Mouse (Mus musculus): Measurements from ENCODE around the gene Olfr486. TPM values are rescaled to one million over a fixed set of nuclear protein-coding genes. Genes with fewer than 3 reads are reported as not detected.
"Not testable (repeated sequence)": the region's sequence is repeated elsewhere in the genome, so short reads cannot be mapped to it uniquely, and the experiment has no call there.

Gene Olfr486
- polyA plus RNA-seq (2012; rRNA removed), result not detected in 2 replicates

DNA sequence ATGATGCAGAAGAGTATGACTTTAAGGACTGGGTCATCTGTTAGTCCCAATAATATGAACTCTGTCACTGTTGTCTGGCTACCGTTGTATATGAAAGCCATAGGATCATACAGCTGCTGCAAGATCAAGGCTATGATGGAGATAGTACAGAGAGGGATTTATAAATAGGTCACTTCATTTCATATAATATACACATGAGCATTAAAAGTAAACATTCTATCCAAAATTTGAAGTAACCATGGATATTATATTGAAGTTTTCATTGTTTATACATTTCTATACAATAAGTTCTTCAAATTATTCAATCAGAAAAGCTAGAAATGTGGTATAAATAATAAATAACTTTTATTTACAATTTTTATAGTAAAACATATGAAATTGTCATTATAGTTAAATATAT is at the start of gene Olfr486:
Gene Olfr486 (minus strand): TSS at position 101 of the 400 bp plus-strand sequence.
- H3K4me3 ChIP-seq (ENCODE audit: control insufficient read depth, insufficient read depth, low read length); H3K36me3 ChIP-seq (ENCODE audit: control insufficient read depth, insufficient read depth, low read length); H3K27me3 ChIP-seq (ENCODE audit: control insufficient read depth, insufficient read depth, low read length); DNase-seq; H3K27ac ChIP-seq (ENCODE audit: control insufficient read depth, insufficient read depth, low read length); H3K4me1 ChIP-seq (replicated peaks; ENCODE audit: control insufficient read depth, insufficient read depth, low read length): not testable (repeated sequence)
- 94% methylated on average over 1 of the region's 1 CpGs for WGBS

DNA sequence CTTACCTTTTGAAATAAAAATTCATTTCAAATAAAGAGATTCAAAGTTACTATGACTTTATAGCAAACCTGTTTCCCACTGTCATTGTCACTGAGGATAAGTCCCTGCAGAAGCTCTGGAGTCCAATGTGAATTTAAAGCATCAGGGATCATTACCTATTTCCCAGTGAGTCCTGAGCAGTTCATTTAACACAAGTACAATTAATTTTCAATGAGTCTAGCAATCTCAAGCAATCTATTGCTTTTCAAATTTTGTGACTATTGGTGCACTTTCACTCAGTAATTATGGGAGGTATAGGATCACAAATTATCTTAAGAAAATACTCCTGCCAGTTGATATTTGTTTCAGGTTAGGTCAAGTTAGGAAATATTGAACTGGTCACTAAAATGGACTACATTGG is 42.0 kb upstream of the Olfr486 start, which contains the start of gene Olfr487:
Gene Olfr487 (minus strand): TSS at position 101 of the 400 bp plus-strand sequence.
- H3K4me1 ChIP-seq (replicated peaks; ENCODE audit: control insufficient read depth, insufficient read depth, low read length); H3K27ac ChIP-seq (ENCODE audit: control insufficient read depth, insufficient read depth, low read length); H3K27me3 ChIP-seq (ENCODE audit: control insufficient read depth, insufficient read depth, low read length); H3K36me3 ChIP-seq (ENCODE audit: control insufficient read depth, insufficient read depth, low read length); H3K4me3 ChIP-seq (ENCODE audit: control insufficient read depth, insufficient read depth, low read length); DNase-seq: not testable (repeated sequence)

DNA sequence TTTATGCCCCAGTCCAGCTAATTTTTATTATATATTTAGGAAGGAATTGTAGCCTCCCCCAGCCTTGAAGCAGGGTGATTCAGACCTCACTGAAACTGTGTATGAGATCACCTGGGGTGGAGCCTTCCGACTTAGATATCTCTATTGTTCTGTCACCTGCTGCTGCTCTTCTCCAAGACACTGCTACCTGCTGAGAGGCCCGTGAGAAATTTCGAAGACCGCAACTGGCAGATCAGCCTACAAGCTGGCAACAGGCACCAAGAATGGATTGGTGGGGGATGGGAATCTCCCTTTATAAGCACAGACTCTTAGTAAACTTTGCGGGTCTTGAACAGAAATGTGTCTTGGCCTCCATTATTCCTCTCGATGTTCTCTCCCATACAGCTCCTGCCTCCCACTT is 24.4 kb upstream of the Olfr486 start:
- no peak for TF ChIP-seq POLR2A (IDR thresholded peaks at IDR 0.05; ENCODE audit: control insufficient read depth, extremely low read depth, insufficient read depth, low read length, poor library complexity)
- TF ChIP-seq CTCF (IDR thresholded peaks at IDR 0.05; ENCODE audit: borderline replicate concordance, control insufficient read depth, extremely low read depth, insufficient read depth, low read length, poor library complexity), result no peak
- no peaks in the 10 kb centered on the region for H3K36me3 ChIP-seq (ENCODE audit: control insufficient read depth, insufficient read depth, low read length)
- H3K27me3 ChIP-seq (ENCODE audit: control insufficient read depth, insufficient read depth, low read length), result no peaks in the 10 kb centered on the region
- WGBS, result 82% methylated on average over 6 of the region's 6 CpGs
- H3K27ac ChIP-seq (ENCODE audit: control insufficient read depth, insufficient read depth, low read length), result no peak overlapping the region
- no peak for DNase-seq
- no peak overlapping the region for H3K4me3 ChIP-seq (ENCODE audit: control insufficient read depth, insufficient read depth, low read length)
- H3K4me1 ChIP-seq (replicated peaks; ENCODE audit: control insufficient read depth, insufficient read depth, low read length), result no peaks in the 10 kb centered on the region

DNA sequence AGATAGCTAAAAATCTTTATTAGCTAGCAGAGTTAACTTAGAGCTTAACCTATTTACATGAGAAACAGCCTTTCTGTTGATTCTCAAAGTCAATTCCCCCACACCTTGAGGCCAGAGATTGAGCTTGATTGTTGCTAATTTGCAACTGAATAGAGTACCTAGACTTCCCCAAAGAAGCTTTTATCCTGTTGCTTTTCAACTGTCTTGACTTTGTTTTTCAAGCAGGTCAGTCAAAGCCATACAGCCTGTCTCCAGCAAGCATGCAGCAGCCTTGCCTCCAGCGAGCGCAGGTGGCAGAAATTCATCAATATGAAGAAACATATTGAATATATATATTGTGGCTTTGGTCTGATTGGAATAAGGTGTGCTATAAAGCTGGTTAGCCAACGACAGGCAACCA is 23.8 kb upstream of the Olfr486 start:
- not testable (repeated sequence) for H3K27me3 ChIP-seq (ENCODE audit: control insufficient read depth, insufficient read depth, low read length); DNase-seq; H3K27ac ChIP-seq (ENCODE audit: control insufficient read depth, insufficient read depth, low read length); H3K36me3 ChIP-seq (ENCODE audit: control insufficient read depth, insufficient read depth, low read length); H3K4me3 ChIP-seq (ENCODE audit: control insufficient read depth, insufficient read depth, low read length); H3K4me1 ChIP-seq (replicated peaks; ENCODE audit: control insufficient read depth, insufficient read depth, low read length)
- WGBS, result 69% methylated on average over 3 of the region's 3 CpGs

DNA sequence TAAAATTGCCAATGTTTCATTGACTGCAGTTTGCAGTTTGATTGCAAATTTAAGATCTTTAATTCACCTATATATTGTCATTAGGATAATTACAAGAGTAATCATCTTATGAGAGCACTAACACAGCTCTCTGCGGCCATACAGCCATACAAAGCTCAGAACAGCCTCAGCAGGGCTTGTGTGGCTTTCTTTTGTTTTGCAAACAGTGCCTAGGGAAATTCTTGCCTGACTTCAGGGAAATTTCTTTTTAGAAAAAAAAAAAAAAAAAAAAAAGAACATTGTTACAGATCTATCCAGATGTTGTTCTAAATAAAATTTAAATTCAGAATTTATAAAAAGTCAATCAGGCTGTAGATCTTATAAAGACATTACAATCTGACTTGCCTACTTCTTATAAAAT is 20.2 kb upstream of the Olfr486 start:
- not testable (repeated sequence) for H3K27me3 ChIP-seq (ENCODE audit: control insufficient read depth, insufficient read depth, low read length); H3K27ac ChIP-seq (ENCODE audit: control insufficient read depth, insufficient read depth, low read length); H3K36me3 ChIP-seq (ENCODE audit: control insufficient read depth, insufficient read depth, low read length); DNase-seq; H3K4me1 ChIP-seq (replicated peaks; ENCODE audit: control insufficient read depth, insufficient read depth, low read length); H3K4me3 ChIP-seq (ENCODE audit: control insufficient read depth, insufficient read depth, low read length)
- WGBS, result 62% methylated on average over 1 of the region's 1 CpGs

DNA sequence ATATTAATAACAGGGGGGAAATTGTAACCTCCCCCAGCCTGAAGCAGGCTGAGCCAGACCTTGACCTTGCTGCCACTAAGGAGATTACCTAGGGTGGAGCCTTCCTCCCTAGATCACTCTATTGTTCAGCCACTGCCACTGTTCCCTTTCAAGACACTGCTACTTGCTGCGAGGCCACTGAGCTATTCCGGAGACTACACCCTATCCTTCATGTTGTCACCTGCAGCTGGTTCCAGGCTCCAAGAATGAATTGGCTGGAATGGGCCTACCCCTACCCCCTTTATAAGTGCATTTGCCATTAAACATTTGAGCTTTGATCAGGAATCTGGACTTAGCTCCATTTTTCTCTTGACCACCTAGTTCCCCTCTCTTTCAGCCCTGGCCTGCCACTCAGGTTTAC is 18.7 kb upstream of the Olfr486 start:
- not testable (repeated sequence) for H3K27ac ChIP-seq (ENCODE audit: control insufficient read depth, insufficient read depth, low read length); H3K36me3 ChIP-seq (ENCODE audit: control insufficient read depth, insufficient read depth, low read length); H3K27me3 ChIP-seq (ENCODE audit: control insufficient read depth, insufficient read depth, low read length); H3K4me1 ChIP-seq (replicated peaks; ENCODE audit: control insufficient read depth, insufficient read depth, low read length); DNase-seq; H3K4me3 ChIP-seq (ENCODE audit: control insufficient read depth, insufficient read depth, low read length)
- WGBS, result 82% methylated on average over 2 of the region's 2 CpGs

DNA sequence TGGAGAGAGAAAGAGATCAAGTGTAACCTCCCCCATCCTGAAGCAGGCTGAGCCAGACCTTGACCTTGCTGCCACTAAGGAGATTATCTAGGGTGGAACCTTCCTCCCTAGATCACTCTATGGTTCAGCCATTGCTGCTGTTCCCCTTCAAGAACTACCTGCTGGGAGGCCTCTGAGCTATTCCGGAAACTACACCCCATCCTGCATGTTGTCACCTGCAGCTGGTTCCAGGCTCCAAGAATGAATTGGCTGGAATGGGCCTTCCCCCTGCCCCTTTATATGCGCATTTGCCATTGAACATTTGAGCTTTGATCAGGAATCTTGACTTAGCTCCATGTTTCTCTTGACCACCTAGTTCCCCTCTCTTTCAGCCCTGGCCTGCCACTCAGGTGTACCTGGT is 12.7 kb upstream of the Olfr486 start:
- DNase-seq; H3K27ac ChIP-seq (ENCODE audit: control insufficient read depth, insufficient read depth, low read length); H3K4me3 ChIP-seq (ENCODE audit: control insufficient read depth, insufficient read depth, low read length); H3K27me3 ChIP-seq (ENCODE audit: control insufficient read depth, insufficient read depth, low read length); H3K36me3 ChIP-seq (ENCODE audit: control insufficient read depth, insufficient read depth, low read length); H3K4me1 ChIP-seq (replicated peaks; ENCODE audit: control insufficient read depth, insufficient read depth, low read length): not testable (repeated sequence)
- WGBS, result 91% methylated on average over 2 of the region's 2 CpGs

DNA sequence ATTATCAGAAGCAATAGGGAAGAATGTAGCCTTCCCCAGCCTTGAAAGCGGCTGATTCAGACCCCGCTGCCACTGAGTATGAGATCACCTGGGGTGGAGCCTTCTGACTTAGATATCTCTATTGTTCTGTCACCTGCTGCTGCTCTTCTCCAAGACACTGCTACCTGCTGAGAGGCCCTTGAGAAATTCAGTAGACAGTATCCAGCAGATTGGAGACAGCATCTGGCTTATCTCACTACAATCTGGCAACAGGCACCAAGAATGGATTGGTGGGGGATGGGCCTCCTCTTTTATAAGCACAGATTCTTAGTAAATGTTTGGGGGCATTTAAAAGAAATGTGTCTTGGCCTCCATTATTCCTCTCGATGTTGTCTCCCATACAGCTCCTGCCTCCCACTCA is 11.9 kb upstream of the Olfr486 start:
- 89% methylated on average over 3 of the region's 3 CpGs for WGBS
- H3K36me3 ChIP-seq (ENCODE audit: control insufficient read depth, insufficient read depth, low read length); H3K27ac ChIP-seq (ENCODE audit: control insufficient read depth, insufficient read depth, low read length); DNase-seq; H3K4me1 ChIP-seq (replicated peaks; ENCODE audit: control insufficient read depth, insufficient read depth, low read length); H3K4me3 ChIP-seq (ENCODE audit: control insufficient read depth, insufficient read depth, low read length); H3K27me3 ChIP-seq (ENCODE audit: control insufficient read depth, insufficient read depth, low read length): not testable (repeated sequence)
